Mouse (Mus musculus): ENCODE data around the gene Hipk1.

DNA sequence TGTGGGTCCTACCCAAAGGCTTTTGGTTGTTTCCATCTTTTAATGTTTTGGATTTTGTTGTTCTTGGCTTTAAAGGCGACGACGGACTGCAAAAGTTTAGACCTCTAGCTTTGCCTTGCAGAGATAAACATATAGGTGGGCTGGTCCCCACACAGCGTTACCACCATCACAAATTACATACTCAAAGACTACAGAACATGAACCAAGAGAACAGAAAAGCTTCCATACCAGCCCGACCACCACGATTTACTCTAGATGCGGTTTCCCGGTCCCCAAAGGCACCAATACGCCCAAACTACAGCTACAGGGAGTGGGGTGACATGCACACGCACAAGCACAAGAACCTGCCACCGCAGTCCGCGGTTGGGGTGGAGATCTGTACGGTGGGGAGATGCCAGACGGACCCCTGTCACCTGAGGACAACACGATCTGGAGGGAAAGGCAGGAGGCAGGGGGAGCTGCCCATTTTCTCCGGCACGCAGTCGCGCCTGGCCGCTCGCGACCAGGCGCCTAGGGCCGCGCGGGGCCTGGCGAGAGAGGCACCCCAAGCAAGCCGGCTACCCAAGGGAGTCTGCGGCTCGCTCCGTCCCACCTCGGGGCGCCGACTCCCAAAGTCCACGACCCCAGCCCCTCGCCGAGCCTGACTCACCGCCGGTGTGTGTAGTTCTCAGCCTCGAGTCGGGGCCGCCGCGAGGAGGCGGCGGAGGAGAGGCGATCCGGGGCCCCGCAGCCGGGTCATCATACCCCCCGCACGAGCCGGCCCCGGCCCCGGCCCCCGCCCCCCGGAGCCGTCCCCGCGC is 817 bp downstream of the Hipk1 start:
- no peak for TF ChIP-seq CTCF (IDR thresholded peaks at IDR 0.05; ENCODE audit: control insufficient read depth, insufficient read depth, insufficient read length)
- TF ChIP-seq MAX (IDR thresholded peaks at IDR 0.05), result no peak
- TF ChIP-seq USF1 (IDR thresholded peaks at IDR 0.05; ENCODE audit: low read depth), result no peak
